Mouse (Mus musculus) liver, embryonic 14.5 days (tissue): ENCODE results near the gene Tcte2. TPM values are rescaled to one million over a fixed set of nuclear protein-coding genes. Genes with fewer than 3 reads are reported as not detected.

Experiments
- ATAC-seq: fragments of 200-750 bp; cut with Nextera tagmentation; 2 replicates; pipeline ENCODE4 v1.8.0; 2017; ENCODE audit warnings: moderate number of reproducible peaks, mild to moderate bottlenecking, moderate library complexity; ENCODE audit not compliant: insufficient read depth
- DNase-seq, 3 experiments: peaks; one replicate each; pipeline ENCODE4 v3.0.0-alpha.2; 2012 to 2013; ENCODE audit warnings: low read depth in 3 of 3, low spot score in 3 of 3
- H3K27ac ChIP-seq: fragments of 300-500 bp; sonication (generic); 2 replicates; pipeline ENCODE4 v1.5.1; 2014; ENCODE audit warnings: moderate library complexity, mild to moderate bottlenecking, control low read depth, inconsistent platforms
- H3K27me3 ChIP-seq: fragments of 300-500 bp; sonication (generic); 2 replicates; pipeline ENCODE4 v1.6.1; 2014; ENCODE audit warnings: mild to moderate bottlenecking, low read length, moderate library complexity; ENCODE audit not compliant: control insufficient read depth, insufficient read depth
- H3K36me3 ChIP-seq: fragments of 300-500 bp; sonication (generic); replicated peaks from 2 replicates; pipeline ENCODE4 v1.6.1; 2014; ENCODE audit warnings: low read depth; ENCODE audit not compliant: control insufficient read depth, insufficient read depth
- H3K4me1 ChIP-seq, 2 experiments: fragments of 200-500 bp in 1 of 2; fragments of 300-500 bp in 1 of 2; sonication (generic) in 1 of 2; replicated peaks; 2 replicates each; pipeline ENCODE4 v1.6.1; 2012 to 2014; ENCODE audit warnings: antibody characterized with exemption in 1 of 2, inconsistent platforms in 1 of 2, low read length in 1 of 2; ENCODE audit not compliant: control insufficient read depth in 2 of 2, insufficient read depth in 2 of 2
- H3K4me2 ChIP-seq: fragments of 300-500 bp; sonication (generic); 2 replicates; pipeline ENCODE4 v1.6.1; 2014; ENCODE audit warnings: low read depth, mild to moderate bottlenecking, control low read depth, moderate library complexity
- H3K4me3 ChIP-seq, 2 experiments: fragments of 200-500 bp in 1 of 2; fragments of 300-500 bp in 1 of 2; sonication (generic) in 1 of 2; 2 replicates each; pipeline ENCODE4 v1.5.1; 2012 to 2014; ENCODE audit warnings: low read depth in 2 of 2, low read length in 2 of 2, mild to moderate bottlenecking in 2 of 2, control low read depth in 1 of 2, inconsistent platforms in 1 of 2, moderate library complexity in 1 of 2; ENCODE audit not compliant: insufficient read depth in 1 of 2
- H3K9ac ChIP-seq: fragments of 300-500 bp; sonication (generic); replicated peaks from 2 replicates; pipeline ENCODE4 v1.6.1; 2014; ENCODE audit warnings: mild to moderate bottlenecking, control low read depth, moderate library complexity
- H3K9me3 ChIP-seq: fragments of 300-500 bp; sonication (generic); 2 replicates; pipeline ENCODE4 v1.6.1; 2016; ENCODE audit warnings: low read length, mixed read lengths; ENCODE audit not compliant: control insufficient read depth
- CTCF ChIP-seq: IDR thresholded peaks from 2 replicates; pipeline ENCODE4 v1.5.1; 2016; ENCODE audit warnings: antibody characterized with exemption, low read depth, control low read depth
- EP300 ChIP-seq: IDR thresholded peaks from 2 replicates; pipeline ENCODE4 v1.6.1; 2016; ENCODE audit warnings: antibody characterized with exemption, low read depth
- WGBS: fragments of 180-500 bp; shearing (Covaris S2); extraction: QIAGEN DNeasy Blood & Tissue Kit; methylation state at CpG from one replicate; pipeline ENCODE4 v1.1.7; 2014; ENCODE audit not compliant: insufficient replicate concordance; 5-methylcytosine and 5-hydroxymethylcytosine counted together
- polyA plus RNA-seq, 2 experiments: library from polyadenylated mRNA; depleted of rRNA in 1 of 2; stranded (reverse) in 1 of 2; unstranded in 1 of 2; fragments of >200 nt; fragmentation: Nextera tagmentation in 1 of 2; extraction: Ambion mirVana in 1 of 2; gene quantifications; 2 replicates each; pipeline versions ENCODE4 v1.2.1 to v1.2.3; 2012 to 2014

The Tcte2 gene
- polyA plus RNA-seq, 2 experiments = 0.26 TPM; not detected in 1

GRCm38 (mm10) chr17:13714654-13715053, 47.0 kb downstream of the Tcte2 start:
- no peak overlapping the region for H3K4me2 ChIP-seq
- WGBS = 46% methylated on average over 4 of the region's 4 CpGs
- no peak overlapping the region for H3K4me3 ChIP-seq
- no peaks in the 10 kb centered on the region for H3K36me3 ChIP-seq
- no peaks in the 10 kb centered on the region for H3K9me3 ChIP-seq
- H3K9ac ChIP-seq = no peak overlapping the region
- no peaks in the 10 kb centered on the region for H3K4me1 ChIP-seq
- H3K27me3 ChIP-seq = no peaks in the 10 kb centered on the region
- H3K27ac ChIP-seq = no peak overlapping the region
- TF ChIP-seq CTCF (no peak), EP300 (no peak)
- DNase-seq (no peak), ATAC-seq (no peak)

- 71% methylated on average over 4 of the region's 4 CpGs for WGBS
- Histone ChIP-seq H3K4me3 (no peak overlapping the region), H3K4me2 (no peak overlapping the region), H3K27me3 (no peaks in the 10 kb centered on the region), H3K36me3 (no peaks in the 10 kb centered on the region), H3K9me3 (no peaks in the 10 kb centered on the region), H3K4me1 (no peaks in the 10 kb centered on the region), H3K27ac (no peak overlapping the region), H3K9ac (no peak overlapping the region)
- ATAC-seq = no peak
- DNase-seq = no peak
- TF ChIP-seq CTCF (no peak), EP300 (no peak)
Observed at GRCm38 (mm10) chr17:13714128-13714527, 47.5 kb downstream of the Tcte2 start.

GRCm38 (mm10) chr17:13712518-13712917, 49.1 kb downstream of the Tcte2 start:
- WGBS = 74% methylated on average over 3 of the region's 3 CpGs
- no peak for ATAC-seq

GRCm38 (mm10) chr17:13712116-13712515, 49.5 kb downstream of the Tcte2 start:
- 41% methylated on average over 6 of the region's 6 CpGs for WGBS
- H3K9me3 ChIP-seq = no peaks in the 10 kb centered on the region
- H3K4me1 ChIP-seq = no peaks in the 10 kb centered on the region
- TF ChIP-seq CTCF (no peak), EP300 (no peak)
- DNase-seq (no peak), ATAC-seq (no peak)
- H3K27ac ChIP-seq = no peak overlapping the region
- no peak overlapping the region for H3K4me3 ChIP-seq
- no peaks in the 10 kb centered on the region for H3K36me3 ChIP-seq
- no peak overlapping the region for H3K9ac ChIP-seq
- H3K4me2 ChIP-seq = no peak overlapping the region
- H3K27me3 ChIP-seq = no peaks in the 10 kb centered on the region

More at GRCm38 (mm10) chr17:13712518-13712917, 49.1 kb downstream of the Tcte2 start:
- H3K27ac ChIP-seq = no peak overlapping the region
- H3K9me3 ChIP-seq = no peaks in the 10 kb centered on the region
- H3K27me3 ChIP-seq = no peaks in the 10 kb centered on the region
- no peak overlapping the region for H3K9ac ChIP-seq
- H3K4me2 ChIP-seq = no peak overlapping the region
- no peaks in the 10 kb centered on the region for H3K4me1 ChIP-seq
- no peak for DNase-seq
- H3K4me3 ChIP-seq = no peak overlapping the region
- H3K36me3 ChIP-seq = no peaks in the 10 kb centered on the region
- TF ChIP-seq EP300 (no peak), CTCF (no peak)

GRCm38 (mm10) chr17:13711173-13711572, 50.5 kb downstream of the Tcte2 start:
- Histone ChIP-seq H3K36me3 (no peaks in the 10 kb centered on the region), H3K27me3 (no peaks in the 10 kb centered on the region), H3K27ac (no peak overlapping the region), H3K4me1 (0 out of 4 replicates have a peak, but pooled peaks cover 0 to 1% of the 10 kb centered on the region in 2 experiments), H3K4me3 (no peak overlapping the region), H3K9ac (no peak overlapping the region), H3K9me3 (no peaks in the 10 kb centered on the region), H3K4me2 (no peak overlapping the region)
- DNase-seq (no peak), ATAC-seq (no peak)
- 49% methylated on average over 5 of the region's 5 CpGs for WGBS
- TF ChIP-seq CTCF (no peak), EP300 (no peak)
